Mouse (Mus musculus) yolk sac, embryonic 10.5 days (tissue): ENCODE data around the gene Olfr1136.

Source experiments
- DNase-seq: peaks from one replicate; pipeline ENCODE4 v3.0.0-alpha.2; 2017; ENCODE audit warnings: low spot score

The Olfr1136 gene

DNA sequence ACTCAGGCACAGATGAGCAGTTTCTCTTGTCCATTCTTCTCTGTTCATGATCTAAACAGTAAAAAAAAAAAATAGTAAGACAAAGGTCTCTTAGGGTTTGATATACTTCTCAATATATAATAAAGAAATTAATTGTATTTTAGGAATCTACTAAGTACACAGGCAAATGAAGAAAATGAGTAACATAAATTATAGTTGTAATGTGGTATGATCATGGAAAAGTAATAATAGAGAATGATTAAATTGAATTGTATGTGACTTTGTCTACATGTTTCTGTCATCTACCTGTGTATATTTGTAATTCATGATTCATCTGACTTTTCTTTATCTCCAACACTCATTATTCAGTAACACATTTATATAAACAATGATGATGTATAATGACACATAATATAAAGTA lies at the start of gene Olfr1136:
TSS of gene Olfr1136 (minus strand) at position 101 of the 400 bp plus-strand sequence.
- no peak for DNase-seq

- DNase-seq: no peak
These were observed 49.7 kb upstream of the Olfr1136 start, which contains the start of gene Olfr1140 for GRCm38 (mm10) chr2:87743452-87743851. TSS of gene Olfr1140 (plus strand) at chr2:87743752.

GRCm38 (mm10) chr2:87739878-87740277 lies 46.1 kb upstream of the Olfr1136 start, which contains the start of gene Olfr1138:
TSS of gene Olfr1138 (minus strand) at chr2:87739978.
- no peak for DNase-seq

- no peak for DNase-seq
These were observed 19.3 kb upstream of the Olfr1136 start, which contains the start of gene Olfr1137 for GRCm38 (mm10) chr2:87713079-87713478. TSS of gene Olfr1137 (minus strand) at chr2:87713179.

- no peak for DNase-seq
These were observed 20.2 kb downstream of the Olfr1136 start, which contains the start of gene Olfr1135 for GRCm38 (mm10) chr2:87673564-87673963. TSS of gene Olfr1135 (minus strand) at chr2:87673664.

GRCm38 (mm10) chr2:87658360-87658759 lies 35.4 kb downstream of the Olfr1136 start, which contains the start of gene Olfr1134:
TSS of gene Olfr1134 (minus strand) at chr2:87658460.
- no peak for DNase-seq

DNA sequence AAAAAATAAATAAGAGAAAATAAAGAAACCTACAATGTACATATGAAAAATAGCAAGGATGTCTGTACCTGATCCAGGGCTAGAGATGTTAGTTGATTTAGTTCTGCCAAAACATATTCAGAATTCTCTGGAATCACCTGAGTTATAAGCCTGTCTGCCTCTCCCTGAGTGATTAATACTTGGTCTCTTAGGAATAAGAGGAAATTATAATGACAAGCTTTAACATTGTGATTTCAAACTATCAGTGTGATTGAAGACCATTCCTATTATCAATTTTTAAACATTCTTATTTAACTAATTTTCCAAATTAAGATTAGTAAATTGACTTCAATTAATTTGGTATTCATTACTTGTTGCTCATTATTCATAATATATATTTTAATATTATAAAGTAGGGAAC lies 46.5 kb downstream of the Olfr1136 start, which contains the start of gene Olfr1133:
TSS of gene Olfr1133 (minus strand) at position 101 of the 400 bp plus-strand sequence.
- DNase-seq: no peak
